Mouse (Mus musculus): ENCODE measurements at regions not wholly inside any gene's neighbourhood (a gene's known extent, or its start where the extent isn't known, plus 50 kb on each side); places are given as distances from the start of the nearest gene placed in this dataset.

GRCm38 (mm10) chr9:27556315-27557225 lies 160.0 kb downstream of the Spata19 start:
- DNase-seq (ENCODE audit: low spot score in 2 of 2), result no peak

- no peak for DNase-seq (ENCODE audit: low spot score in 2 of 2)
These were observed 161.3 kb downstream of the Spata19 start for GRCm38 (mm10) chr9:27557886-27558285.

- DNase-seq (ENCODE audit: low spot score in 2 of 2), result no peak
These were observed 161.7 kb downstream of the Spata19 start for GRCm38 (mm10) chr9:27558286-27558685.

GRCm38 (mm10) chr9:27568372-27569053 lies 171.9 kb downstream of the Spata19 start:
- DNase-seq (ENCODE audit: low spot score in 2 of 2), result no peak

DNA sequence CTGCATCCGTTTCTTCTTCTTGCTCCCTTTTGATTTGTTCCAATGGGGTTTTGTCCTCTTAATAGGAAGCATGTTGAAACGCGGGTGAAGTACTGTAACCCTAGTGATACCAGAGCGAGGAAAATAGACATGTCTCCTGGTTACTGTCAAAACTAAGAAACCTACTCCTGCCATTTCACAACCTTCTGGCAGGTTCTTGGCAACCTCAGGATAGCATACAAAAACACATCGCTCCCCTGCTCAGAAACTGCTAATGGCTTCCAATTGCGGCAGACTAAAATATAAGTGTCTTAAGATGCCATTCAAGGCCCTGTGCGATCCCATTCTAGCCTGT lies 172.4 kb downstream of the Spata19 start:
- no peak for DNase-seq (ENCODE audit: low spot score in 2 of 2)

GRCm38 (mm10) chr9:27617096-27617839 lies 173.3 kb upstream of the Opcml start:
- no peak for DNase-seq (ENCODE audit: low spot score in 2 of 2)

DNA sequence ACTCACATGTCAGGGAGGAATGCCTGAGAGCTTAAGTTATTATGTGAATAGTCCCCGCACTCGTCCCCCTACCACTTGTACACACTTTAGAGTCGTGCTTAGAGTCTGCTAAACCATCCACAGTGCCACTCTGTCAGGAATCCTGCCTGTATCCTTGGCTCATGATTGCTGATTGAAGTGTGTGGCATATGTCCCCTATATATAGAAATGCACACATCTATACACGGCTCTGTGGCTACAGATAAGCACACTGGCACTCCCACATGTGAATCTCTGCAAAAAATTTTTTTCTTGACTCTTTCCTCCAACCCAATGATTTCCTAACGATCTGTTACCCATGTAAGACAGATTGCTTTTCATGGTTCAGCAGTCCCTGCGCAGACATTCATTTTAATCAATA lies 155.7 kb upstream of the Opcml start:
- DNase-seq (ENCODE audit: low spot score in 2 of 2), result no peak

DNA sequence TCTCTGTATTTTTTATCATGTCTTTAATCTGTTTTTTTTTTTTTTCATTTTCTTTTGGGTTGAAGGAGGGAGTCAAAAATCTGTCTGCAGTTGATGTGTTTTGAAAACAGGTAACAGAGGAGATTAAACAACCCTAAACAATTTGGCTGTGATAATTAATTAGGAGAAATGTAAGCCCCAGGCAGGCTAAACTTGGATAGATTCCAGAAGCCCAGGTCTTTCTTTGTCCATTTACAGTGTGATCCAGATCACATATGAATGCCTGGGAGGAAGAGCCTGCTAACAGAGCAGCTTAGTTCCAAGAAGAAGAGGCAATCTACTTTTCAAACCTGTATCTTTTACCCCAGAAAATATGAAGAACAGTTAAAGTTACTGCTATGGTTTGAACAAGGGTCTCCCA lies 150.0 kb upstream of the Opcml start:
- no peak for DNase-seq (ENCODE audit: low spot score in 2 of 2)

DNA sequence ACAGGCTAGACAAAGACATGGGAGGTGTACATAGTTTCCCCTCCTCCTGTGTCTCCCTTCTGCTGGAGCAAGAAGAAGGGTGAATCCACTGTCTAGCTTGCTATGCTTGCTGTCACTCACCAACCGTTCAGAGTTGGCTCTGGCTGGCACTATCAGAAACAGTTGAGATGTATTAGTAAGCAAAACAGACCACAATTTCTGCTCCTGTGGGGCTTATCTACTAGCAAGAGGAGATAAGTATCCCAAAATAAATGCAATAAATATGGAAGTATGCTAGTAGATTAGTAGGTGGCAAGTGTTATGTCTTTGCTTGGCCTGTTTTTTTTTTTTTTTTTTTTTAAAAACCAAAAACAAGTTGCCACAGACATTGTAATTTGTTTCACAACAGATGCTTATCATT lies 147.3 kb upstream of the Opcml start:
- no peak for DNase-seq (ENCODE audit: low spot score in 2 of 2)

GRCm38 (mm10) chr9:27643916-27644315 lies 146.7 kb upstream of the Opcml start:
- no peak for DNase-seq (ENCODE audit: low spot score in 2 of 2)

DNA sequence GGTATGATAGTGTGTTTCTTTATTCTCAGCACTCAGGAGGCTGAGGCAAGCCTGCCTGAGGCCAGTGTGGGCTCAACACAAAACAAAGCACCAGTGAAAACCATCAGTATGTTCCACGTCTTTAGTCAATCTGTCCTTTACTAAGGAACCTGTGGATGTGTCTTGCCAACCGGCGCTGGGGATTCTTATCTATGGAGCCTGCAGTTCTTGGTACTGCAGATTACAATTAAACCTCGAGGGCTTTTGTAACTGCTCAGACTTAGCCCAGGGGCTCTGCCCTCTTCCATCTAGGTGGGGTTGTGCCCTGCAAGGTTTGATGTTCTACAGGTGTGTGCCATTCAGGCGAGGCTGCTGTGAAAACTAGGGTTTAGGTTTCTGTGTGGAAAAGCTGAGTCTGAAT lies 145.1 kb upstream of the Opcml start:
- DNase-seq (ENCODE audit: low spot score in 2 of 2), result no peak

DNA sequence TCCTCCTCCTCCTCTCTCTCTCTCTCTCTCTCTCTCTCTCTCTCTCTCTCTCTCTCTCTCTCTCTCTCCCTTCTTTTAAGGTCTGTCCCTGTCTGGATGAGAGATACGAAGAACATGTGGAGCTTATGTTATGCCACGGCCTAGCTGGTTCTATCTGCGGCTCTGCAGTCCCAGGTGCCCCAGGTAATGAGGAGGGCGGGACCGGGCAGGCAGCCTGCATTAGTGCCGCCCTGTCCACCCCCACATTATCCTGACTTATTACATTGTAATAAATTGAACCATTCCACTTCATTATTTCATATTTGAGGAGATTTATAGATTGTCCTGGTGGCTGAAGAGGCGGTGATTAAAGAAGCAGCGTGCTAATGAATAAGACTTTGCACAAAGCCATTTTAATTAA lies 144.5 kb upstream of the Opcml start:
- DNase-seq (ENCODE audit: low spot score in 2 of 2), result no peak

DNA sequence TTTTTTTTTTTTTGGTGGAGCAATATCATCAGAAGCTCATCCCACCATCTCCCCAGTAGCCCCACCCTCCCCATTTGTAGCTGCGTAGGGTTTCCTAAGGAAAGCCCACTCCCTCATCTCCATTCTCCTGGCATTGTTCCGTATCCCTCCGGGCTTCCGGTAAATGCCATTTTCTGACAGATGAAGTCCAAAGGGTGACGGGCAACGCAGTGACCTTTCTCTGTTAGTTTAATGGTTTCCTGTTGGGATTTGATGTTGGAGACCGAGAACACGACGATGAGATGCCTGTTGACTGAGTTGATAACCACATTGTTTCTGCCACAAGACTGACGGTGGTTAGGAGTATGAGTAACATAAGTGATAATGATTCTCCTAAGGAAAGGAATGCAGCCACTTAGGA lies 143.6 kb upstream of the Opcml start:
- no peak for DNase-seq (ENCODE audit: low spot score in 2 of 2)

- DNase-seq (ENCODE audit: low spot score in 2 of 2), result no peak
These were observed 132.6 kb upstream of the Opcml start for GRCm38 (mm10) chr9:27658001-27658400.

- DNase-seq (ENCODE audit: low spot score in 2 of 2), result no peak
These were observed 128.9 kb upstream of the Opcml start for GRCm38 (mm10) chr9:27661431-27662300.

DNA sequence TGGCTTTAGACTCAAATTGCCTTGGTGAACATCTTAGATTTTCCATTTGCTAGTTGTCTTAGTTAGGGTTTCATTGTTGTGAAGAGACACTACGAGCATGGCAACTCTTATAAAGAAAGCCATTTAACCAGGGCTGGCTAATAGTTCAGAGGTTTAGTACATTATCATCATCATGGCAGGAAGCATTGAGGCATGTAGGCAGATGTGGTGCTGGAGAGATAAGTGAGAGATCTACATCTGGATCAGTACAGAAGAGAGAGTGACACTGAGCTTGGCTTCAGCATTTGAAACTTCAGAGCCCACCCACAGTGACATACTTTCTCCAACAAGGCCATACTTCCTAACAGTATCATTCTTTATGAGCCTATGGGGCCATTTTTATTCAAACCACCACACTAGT lies 127.3 kb upstream of the Opcml start:
- no peak for DNase-seq (ENCODE audit: low spot score in 2 of 2)

DNA sequence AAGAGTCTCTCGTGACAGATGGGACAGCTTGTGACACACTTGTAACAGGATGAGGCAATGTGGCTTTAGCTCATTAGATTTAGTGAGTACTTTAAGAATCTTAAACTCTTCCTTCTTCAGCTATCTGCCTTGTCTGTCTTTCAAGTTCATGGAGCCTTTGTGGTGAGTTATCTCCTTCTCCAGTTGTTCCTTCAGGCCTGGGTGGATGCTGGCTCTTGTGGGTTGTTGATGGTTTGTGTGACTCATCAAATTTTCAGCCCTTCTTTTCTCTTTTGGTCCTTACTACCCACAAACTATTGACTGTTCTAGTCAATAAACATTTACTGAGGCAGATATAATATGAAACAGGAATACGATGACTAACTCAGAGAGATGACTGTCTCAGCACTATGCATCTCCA lies 124.9 kb upstream of the Opcml start:
- DNase-seq (ENCODE audit: low spot score in 2 of 2), result no peak

DNA sequence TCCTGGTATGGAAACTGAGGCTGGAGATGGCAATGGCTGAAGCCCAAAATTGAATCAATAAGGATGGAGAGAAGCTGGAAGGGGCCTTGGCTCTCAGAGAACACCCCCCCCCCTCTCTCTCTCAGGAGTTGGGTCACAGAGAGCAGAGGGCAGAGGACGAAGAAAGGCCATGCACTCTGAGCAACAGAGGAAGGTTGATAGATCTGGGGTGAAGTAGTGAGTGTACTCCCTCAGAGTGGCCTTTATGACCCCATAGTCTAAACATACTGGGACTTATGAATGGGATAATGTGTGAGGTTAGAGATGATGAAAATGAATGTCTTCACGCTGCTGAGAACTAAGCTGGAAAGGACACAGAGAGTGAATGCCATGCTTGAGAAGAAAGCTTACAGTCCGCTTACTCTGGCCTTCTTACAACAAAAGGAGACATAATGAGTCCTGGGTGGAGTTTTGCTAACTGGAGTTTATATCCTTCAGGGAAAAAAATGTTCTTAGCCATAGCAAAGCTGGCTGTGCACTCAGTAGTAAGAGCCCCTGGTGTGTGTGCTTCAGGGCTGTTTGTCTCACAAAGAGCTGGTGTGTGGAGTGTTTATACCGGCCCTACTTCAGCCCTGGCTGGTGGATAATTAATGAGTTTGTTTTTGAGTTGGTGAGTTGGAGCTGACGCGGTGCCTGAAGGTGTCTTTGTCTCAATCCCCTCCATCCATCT lies 120.4 kb upstream of the Opcml start:
- DNase-seq (ENCODE audit: low spot score in 2 of 2), result no peak

DNA sequence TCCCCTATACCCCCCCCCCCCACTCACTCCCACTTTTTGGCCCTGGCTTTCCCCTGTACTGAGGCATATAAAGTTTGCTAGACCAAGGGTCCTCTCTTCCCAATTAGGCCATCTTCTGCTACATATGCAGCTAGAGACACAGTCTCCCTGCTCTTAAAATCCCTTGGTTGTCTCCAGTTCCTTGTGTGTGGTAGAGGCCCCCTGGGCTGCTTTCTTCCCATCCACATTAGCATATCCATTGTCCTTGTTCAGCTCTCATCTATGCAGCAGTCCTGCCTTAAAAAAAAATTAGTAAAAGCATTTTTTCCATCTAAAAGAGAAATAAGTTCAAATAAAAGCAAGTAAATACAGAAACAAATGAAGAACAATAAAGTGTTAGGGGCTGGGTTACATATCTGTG lies 105.2 kb upstream of the Opcml start:
- no peak for DNase-seq (ENCODE audit: low spot score in 2 of 2)

GRCm38 (mm10) chr9:27691616-27692015 lies 99.0 kb upstream of the Opcml start:
- DNase-seq (ENCODE audit: low spot score in 2 of 2), result no peak

- no peak for DNase-seq (ENCODE audit: low spot score in 2 of 2)
These were observed 97.8 kb upstream of the Opcml start for GRCm38 (mm10) chr9:27692751-27693150.
